Mouse (Mus musculus) cerebellum, adult 2 months (tissue): ENCODE measurements around the gene Trappc1.

Source experiments
- CTCF ChIP-seq: fragments of 200-500 bp; IDR thresholded peaks from 2 replicates; pipeline ENCODE4 v1.5.1; 2011; ENCODE audit warnings: low read depth, mild to moderate bottlenecking, control low read depth, low read length, moderate library complexity, borderline replicate concordance; ENCODE audit not compliant: insufficient read depth
- POLR2A ChIP-seq: fragments of 200-500 bp; IDR thresholded peaks from 2 replicates; pipeline ENCODE4 v1.6.1; 2011; ENCODE audit warnings: low read length, control low read depth, borderline replicate concordance; ENCODE audit not compliant: insufficient read depth

- TF ChIP-seq CTCF = no peak
- TF ChIP-seq POLR2A = no peak
These were observed 4.7 kb downstream of the Trappc1 start for GRCm38 (mm10) chr11:69328517-69328916.
